Mouse (Mus musculus): ENCODE measurements around the gene Mri1. TPM values are rescaled to one million over a fixed set of nuclear protein-coding genes. Genes with fewer than 3 reads are reported as not detected.

The Mri1 gene
- polyA plus RNA-seq, 1 experiment from 2014 or later: 49.4 TPM

- Histone ChIP-seq H3K4me2 (no peak overlapping the region), H3K9ac (no peak overlapping the region), H3K27ac (peak overlapping the region; percentile 23), H3K4me1 (peaks cover 31% of the 10 kb centered on the region), H3K4me3 (no peak overlapping the region), H3K9me3 (no peaks in the 10 kb centered on the region), H3K27me3 (replicated peaks) (no peaks in the 10 kb centered on the region), H3K36me3 (replicated peaks) (peaks cover 27% of the 10 kb centered on the region; the same call in 1 of the 2 replicates)
- ATAC-seq (replicated peaks): 0 out of 2 replicates have a peak, but pooled peaks have one; percentile 12
- 32% methylated on average over 17 of the region's 17 CpGs for WGBS
Measured at GRCm38 (mm10) chr8:84208381-84209380, 48.4 kb downstream of the Mri1 start.

- no peak for ATAC-seq (replicated peaks)
- H3K4me3 ChIP-seq: no peak overlapping the region
- peaks cover 19% of the 10 kb centered on the region; the same call in 1 of the 2 replicates for H3K36me3 ChIP-seq (replicated peaks)
- H3K27me3 ChIP-seq (replicated peaks): no peaks in the 10 kb centered on the region
- H3K9me3 ChIP-seq: no peaks in the 10 kb centered on the region
- 0 out of 2 replicates have a peak overlapping the region, but pooled peaks have one; percentile 48 for H3K27ac ChIP-seq
- 66% methylated on average over 7 of the region's 7 CpGs for WGBS
- no peak overlapping the region for H3K9ac ChIP-seq
- no peak overlapping the region for H3K4me2 ChIP-seq
- peaks cover 36% of the 10 kb centered on the region for H3K4me1 ChIP-seq
Measured at GRCm38 (mm10) chr8:84207811-84208210, 49.3 kb downstream of the Mri1 start.

DNA sequence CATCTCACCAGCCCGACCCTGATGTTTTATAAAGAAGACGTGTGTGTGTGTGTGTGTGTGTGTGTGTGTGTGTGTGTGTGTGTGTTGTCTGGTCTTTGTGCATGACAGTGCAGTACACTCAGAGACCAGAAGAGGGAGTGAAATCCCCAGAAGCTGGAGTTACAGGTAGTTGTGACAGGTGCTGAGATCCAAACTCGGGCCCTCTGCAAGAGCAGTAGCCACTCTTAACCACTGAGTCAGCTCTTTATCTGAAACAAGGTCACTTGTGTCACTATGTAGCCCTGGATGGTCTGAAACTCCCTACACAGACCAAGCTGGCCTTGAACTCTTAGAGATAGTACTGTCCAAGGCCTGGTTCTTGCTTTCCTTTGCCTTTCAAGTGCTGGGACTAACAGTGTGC lies 50.5 kb downstream of the Mri1 start:
- no peak for ATAC-seq (replicated peaks)
- peaks cover 36% of the 10 kb centered on the region for H3K4me1 ChIP-seq
- H3K27ac ChIP-seq: no peak overlapping the region
- H3K4me2 ChIP-seq: no peak overlapping the region
- peaks cover 8% of the 10 kb centered on the region; the same call in 1 of the 2 replicates for H3K36me3 ChIP-seq (replicated peaks)
- H3K4me3 ChIP-seq: no peak overlapping the region
- no peaks in the 10 kb centered on the region; the same call in 1 of the 2 replicates for H3K27me3 ChIP-seq (replicated peaks)
- H3K9me3 ChIP-seq: no peaks in the 10 kb centered on the region
- 92% methylated on average over 3 of the region's 3 CpGs for WGBS
- H3K9ac ChIP-seq: no peak overlapping the region

DNA sequence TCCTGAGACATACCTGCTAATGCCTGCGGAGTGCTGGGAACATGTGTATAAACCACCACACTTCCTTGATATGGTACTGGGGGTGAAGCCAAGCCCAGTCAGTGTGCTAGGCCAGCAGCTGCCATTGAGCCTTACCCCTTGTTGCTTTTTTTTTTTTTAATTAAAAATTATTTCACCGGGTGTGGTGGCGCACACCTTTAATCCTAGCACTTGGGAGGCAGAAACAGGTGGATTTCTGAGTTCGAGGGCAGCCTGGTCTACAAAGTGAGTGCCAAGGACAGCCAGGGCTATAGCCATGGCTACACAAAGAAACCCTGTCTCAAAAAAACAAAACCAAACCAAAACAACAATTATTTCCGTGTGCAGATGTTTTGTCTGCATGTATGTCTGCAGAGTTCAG lies 52.1 kb downstream of the Mri1 start:
- ATAC-seq (replicated peaks): no peak
- Histone ChIP-seq H3K27me3 (replicated peaks) (peaks cover 15% of the 10 kb centered on the region), H3K4me3 (no peak overlapping the region), H3K27ac (no peak overlapping the region), H3K9me3 (no peaks in the 10 kb centered on the region), H3K4me2 (no peak overlapping the region), H3K9ac (no peak overlapping the region), H3K36me3 (replicated peaks) (no peaks in the 10 kb centered on the region), H3K4me1 (peaks cover 44% of the 10 kb centered on the region)
- 90% methylated on average over 5 of the region's 5 CpGs for WGBS

GRCm38 (mm10) chr8:84203975-84204772 lies 53.0 kb downstream of the Mri1 start:
- WGBS: 62% methylated on average over 13 of the region's 13 CpGs
- Histone ChIP-seq H3K9ac (peak overlapping the region; percentile 47), H3K27ac (peak overlapping the region; percentile 73), H3K4me1 (peaks cover 42% of the 10 kb centered on the region), H3K9me3 (no peaks in the 10 kb centered on the region), H3K36me3 (replicated peaks) (no peaks in the 10 kb centered on the region), H3K4me2 (peak overlapping the region; percentile 62), H3K27me3 (replicated peaks) (peaks cover 16% of the 10 kb centered on the region), H3K4me3 (peak overlapping the region; percentile 34)
- no peak for ATAC-seq (replicated peaks)

- Histone ChIP-seq H3K9ac (peak overlapping the region; percentile 47), H3K4me2 (peak overlapping the region; percentile 62), H3K9me3 (no peaks in the 10 kb centered on the region), H3K36me3 (replicated peaks) (no peaks in the 10 kb centered on the region), H3K27me3 (replicated peaks) (peaks cover 16% of the 10 kb centered on the region), H3K4me3 (peak overlapping the region; percentile 34), H3K27ac (peak overlapping the region; percentile 73), H3K4me1 (peaks cover 40% of the 10 kb centered on the region)
- WGBS: 13% methylated on average over 34 of the region's 34 CpGs
- ATAC-seq (replicated peaks): peak; percentile 22; the same call in 1 of the 2 replicates
Measured at GRCm38 (mm10) chr8:84202938-84203917, 53.9 kb downstream of the Mri1 start.

DNA sequence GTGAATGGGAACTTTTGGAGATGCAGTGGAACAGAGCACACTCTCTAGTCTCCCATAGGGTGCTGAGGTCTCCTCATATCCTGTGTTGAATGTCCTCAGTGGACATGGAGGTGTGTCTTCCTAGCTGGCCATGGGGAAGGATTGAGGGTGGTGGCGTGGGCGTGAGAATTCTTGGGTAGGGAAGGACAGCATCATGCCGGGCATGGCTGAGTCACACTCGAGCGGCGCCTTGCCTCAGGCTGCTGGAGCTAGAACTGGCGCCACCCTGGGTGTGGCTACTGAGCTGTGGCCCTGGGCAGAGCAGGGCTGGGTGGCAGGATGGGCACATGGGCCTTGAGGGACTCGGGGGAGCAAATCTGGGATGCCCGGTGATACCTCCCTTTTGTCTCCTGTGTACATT lies 54.7 kb downstream of the Mri1 start:
- H3K27ac ChIP-seq: no peak overlapping the region
- H3K36me3 ChIP-seq (replicated peaks): no peaks in the 10 kb centered on the region
- no peak overlapping the region for H3K9ac ChIP-seq
- H3K4me3 ChIP-seq: no peak overlapping the region
- H3K4me1 ChIP-seq: peaks cover 43% of the 10 kb centered on the region
- 90% methylated on average over 9 of the region's 9 CpGs for WGBS
- H3K4me2 ChIP-seq: peak overlapping the region; percentile 74; the same call in 1 of the 2 replicates
- ATAC-seq (replicated peaks): no peak
- H3K9me3 ChIP-seq: no peaks in the 10 kb centered on the region
- peaks cover 16% of the 10 kb centered on the region for H3K27me3 ChIP-seq (replicated peaks)

- WGBS: 65% methylated on average over 15 of the region's 15 CpGs
- H3K4me1 ChIP-seq: peaks cover 48% of the 10 kb centered on the region
- peak overlapping the region; percentile 48 for H3K9ac ChIP-seq
- H3K36me3 ChIP-seq (replicated peaks): no peaks in the 10 kb centered on the region
- ATAC-seq (replicated peaks): no peak
- no peaks in the 10 kb centered on the region for H3K9me3 ChIP-seq
- H3K4me3 ChIP-seq: peak overlapping the region; percentile 38
- peak overlapping the region; percentile 74 for H3K4me2 ChIP-seq
- peak overlapping the region; percentile 43; the same call in 1 of the 2 replicates for H3K27ac ChIP-seq
- peaks cover 16% of the 10 kb centered on the region for H3K27me3 ChIP-seq (replicated peaks)
Measured at GRCm38 (mm10) chr8:84201545-84202245, 55.4 kb downstream of the Mri1 start.

DNA sequence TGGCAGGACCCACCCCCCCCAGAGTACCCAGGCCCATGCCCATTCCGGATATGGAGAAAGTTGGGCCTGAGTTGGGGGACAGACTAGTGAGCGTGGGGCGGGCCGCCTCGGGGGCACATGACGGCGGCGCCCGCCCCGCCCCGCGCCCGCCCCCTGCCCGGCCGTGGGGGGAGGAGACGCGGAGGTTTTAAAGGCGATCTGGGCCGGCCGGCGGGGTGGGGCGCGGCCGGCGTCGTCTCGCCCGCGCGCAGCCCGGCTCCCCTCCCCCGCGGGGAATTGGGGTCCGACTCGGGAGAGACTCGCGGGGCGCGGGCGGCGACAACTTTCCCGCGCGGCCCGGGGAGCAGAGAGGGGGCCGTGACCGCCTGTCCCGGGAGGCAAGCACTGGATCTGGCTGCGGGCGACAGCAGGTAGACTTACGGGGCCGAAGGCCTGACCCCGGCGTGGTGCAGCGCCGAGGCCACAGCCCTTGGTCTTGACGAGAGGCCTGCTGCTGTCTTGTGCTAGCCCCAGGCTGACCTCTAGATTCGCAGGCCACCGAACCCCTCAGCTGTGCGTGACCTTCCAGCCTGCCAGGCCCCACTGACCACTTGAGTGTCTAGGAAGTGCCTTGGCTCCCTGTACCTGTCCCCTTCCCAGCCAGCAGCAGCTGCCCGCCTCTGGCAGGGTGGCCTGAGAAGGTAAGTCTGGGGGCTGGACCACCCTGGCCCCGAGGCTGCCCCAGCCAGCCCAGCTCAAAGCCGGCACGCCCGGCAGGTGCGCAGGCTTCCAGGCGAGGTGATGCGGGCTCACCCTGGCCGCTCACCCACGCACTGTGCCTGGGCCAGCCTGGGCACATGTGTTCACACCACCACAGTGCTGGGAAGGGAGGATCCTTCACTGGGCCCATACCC lies 56.2 kb downstream of the Mri1 start:
- Histone ChIP-seq H3K4me2 (peak overlapping the region; percentile 74), H3K27ac (peak overlapping the region; percentile 43), H3K36me3 (replicated peaks) (no peaks in the 10 kb centered on the region), H3K4me3 (peak overlapping the region; percentile 38), H3K4me1 (peaks cover 48% of the 10 kb centered on the region), H3K9ac (peak overlapping the region; percentile 48), H3K27me3 (replicated peaks) (peaks cover 16% of the 10 kb centered on the region), H3K9me3 (no peaks in the 10 kb centered on the region)
- 0 out of 2 replicates have a peak, but pooled peaks have one; percentile 6 for ATAC-seq (replicated peaks)
- WGBS: 14% methylated on average over 37 of the region's 70 CpGs

DNA sequence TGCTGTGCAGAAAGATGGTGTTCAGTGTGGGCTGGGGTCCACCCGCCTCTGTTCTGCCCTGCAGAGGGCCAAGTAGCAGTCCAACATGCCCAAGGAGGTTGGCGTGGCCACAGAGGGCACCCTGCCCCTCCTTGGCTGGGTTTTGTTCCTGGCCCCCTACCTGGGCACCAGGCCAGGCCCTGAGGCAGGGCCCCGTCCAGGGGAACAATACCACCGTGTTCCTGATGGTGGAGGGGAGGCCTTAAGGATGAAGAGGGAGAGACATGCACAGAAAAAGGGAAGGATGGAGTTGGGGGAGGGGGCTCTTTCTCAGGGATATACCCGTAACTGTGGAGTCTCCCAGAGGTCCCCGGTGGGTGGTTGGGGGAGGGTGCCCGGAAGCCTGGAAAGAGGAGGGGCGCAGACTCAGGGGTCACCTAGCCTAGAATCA lies 57.0 kb downstream of the Mri1 start:
- 24% methylated on average over 8 of the region's 8 CpGs for WGBS
- Histone ChIP-seq H3K4me1 (peaks cover 48% of the 10 kb centered on the region), H3K27me3 (replicated peaks) (peaks cover 16% of the 10 kb centered on the region), H3K4me3 (no peak overlapping the region), H3K27ac (peak overlapping the region; percentile 43), H3K9ac (no peak overlapping the region), H3K4me2 (peak overlapping the region; percentile 74), H3K9me3 (no peaks in the 10 kb centered on the region), H3K36me3 (replicated peaks) (no peaks in the 10 kb centered on the region)
- ATAC-seq (replicated peaks): no peak
